Mouse (Mus musculus) liver (tissue): ENCODE results near the gene Lingo3.
A peak's percentile ranks its signal among the peaks of the same experiment; 100 is the strongest.

Experiments
- DNase-seq: peaks from one replicate; pipeline ENCODE4 v3.0.0-alpha.2; 2020; ENCODE audit warnings: mixed read lengths

Gene Lingo3

GRCm38 (mm10) chr10:80798150-80799006 lies 45.5 kb downstream of the Lingo3 start, which contains the start of the genes Sf3a2 and Plekhj1:
Gene Sf3a2, plus strand, starts transcription at chr10:80798198.
Gene Plekhj1, minus strand, starts transcription at chr10:80798626.
- DNase-seq: peak; percentile 96

- no peak for DNase-seq
Observed at GRCm38 (mm10) chr10:80797186-80798149, 46.4 kb downstream of the Lingo3 start.

- DNase-seq: no peak
Observed at GRCm38 (mm10) chr10:80796307-80796848, 47.5 kb downstream of the Lingo3 start.

- DNase-seq: no peak
Observed at GRCm38 (mm10) chr10:80794750-80795149, 49.1 kb downstream of the Lingo3 start.

- DNase-seq: no peak
Observed at GRCm38 (mm10) chr10:80793803-80794202, 50.0 kb downstream of the Lingo3 start.

GRCm38 (mm10) chr10:80793033-80793784 lies 50.6 kb downstream of the Lingo3 start:
- DNase-seq: no peak

GRCm38 (mm10) chr10:80792175-80793032 lies 51.4 kb downstream of the Lingo3 start:
- no peak for DNase-seq

GRCm38 (mm10) chr10:80791476-80792174 lies 52.2 kb downstream of the Lingo3 start:
- no peak for DNase-seq

- DNase-seq: no peak
Observed at GRCm38 (mm10) chr10:80790761-80791404, 53.0 kb downstream of the Lingo3 start.

GRCm38 (mm10) chr10:80787517-80787916 lies 56.3 kb downstream of the Lingo3 start:
- DNase-seq: no peak

GRCm38 (mm10) chr10:80785963-80786362 lies 57.9 kb downstream of the Lingo3 start:
- DNase-seq: no peak

- DNase-seq: no peak
Observed at GRCm38 (mm10) chr10:80784871-80785270, 59.0 kb downstream of the Lingo3 start.

GRCm38 (mm10) chr10:80784302-80784701 lies 59.5 kb downstream of the Lingo3 start:
- DNase-seq: no peak
